Mouse (Mus musculus): ENCODE data around the gene Phf1. TPM values are rescaled to one million over a fixed set of nuclear protein-coding genes. Genes with fewer than 3 reads are reported as not detected.

Phf1 gene
- total RNA-seq, 2 experiments from 2014 or later, result 28.8 to 30.0 TPM

DNA sequence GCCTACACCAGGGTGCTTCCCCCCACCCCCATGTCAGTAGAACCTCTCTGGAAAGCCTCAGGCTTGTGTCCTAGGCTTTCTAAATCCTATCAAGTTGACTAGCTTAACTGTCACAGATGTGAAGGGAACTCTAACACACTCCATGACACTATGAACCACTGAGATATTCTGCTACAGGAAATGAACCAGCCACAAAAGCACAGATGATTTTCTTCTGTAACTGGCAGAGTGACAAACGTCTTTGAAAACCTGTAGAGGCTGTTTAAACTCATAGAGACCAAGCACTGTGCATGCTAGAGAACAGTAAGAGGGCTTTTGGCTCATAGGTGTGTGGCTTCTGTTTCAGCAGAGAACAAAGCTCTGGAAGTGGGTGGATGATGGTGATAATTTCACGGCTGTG, 48.2 kb downstream of the Phf1 start:
- no peak for DNase-seq

DNA sequence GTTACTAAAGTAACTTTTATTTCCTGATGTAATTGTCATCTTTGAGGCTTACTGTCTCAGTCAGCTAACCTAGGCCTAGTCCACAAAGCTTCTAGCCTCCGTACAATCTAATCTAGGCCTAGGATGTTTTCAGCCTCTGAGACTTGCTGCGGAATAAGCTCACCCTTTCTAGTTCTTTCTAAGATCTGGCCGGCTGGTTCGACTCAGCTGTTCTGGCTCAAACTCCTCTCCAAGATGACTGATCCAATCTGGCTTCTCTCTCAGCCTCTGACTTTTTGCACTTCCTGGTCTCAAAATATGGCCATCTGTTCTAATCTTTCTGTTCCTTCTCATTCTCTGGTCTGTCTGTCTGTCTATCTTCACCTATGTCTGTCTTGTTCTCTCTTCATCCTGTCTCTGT, 50.5 kb downstream of the Phf1 start:
- DNase-seq, result no peak

DNA sequence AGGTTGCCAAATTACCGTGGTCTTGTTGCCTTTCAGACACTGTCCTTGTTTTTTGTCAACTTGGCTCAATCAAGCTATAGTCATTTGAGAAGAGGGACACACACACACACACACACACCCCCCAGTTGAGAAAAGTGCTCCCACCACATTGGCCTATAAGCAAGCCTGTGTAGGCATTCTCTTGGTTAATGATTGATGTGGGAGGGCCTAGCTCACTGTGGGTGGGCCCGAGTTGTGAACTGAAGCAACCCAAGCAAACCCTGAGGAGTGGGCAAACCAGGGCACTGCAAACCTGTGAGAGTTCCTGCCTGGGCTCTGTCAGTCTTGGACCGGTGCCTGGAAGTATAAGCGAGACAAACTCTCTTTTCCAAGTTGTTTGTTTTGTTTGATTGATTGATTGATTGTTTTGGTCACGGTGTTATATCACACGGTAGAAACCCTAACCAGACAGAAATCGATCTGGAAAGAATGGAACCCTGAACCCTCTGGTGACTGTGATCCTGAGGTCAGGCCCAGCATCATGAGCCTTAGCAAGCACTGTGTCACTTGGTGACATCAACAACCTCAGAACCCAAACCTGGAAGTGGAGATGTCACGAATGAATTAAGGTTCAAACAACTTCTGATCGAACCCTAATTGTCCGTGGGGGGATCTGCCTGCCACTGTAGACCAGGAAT, 52.8 kb downstream of the Phf1 start:
- no peak for DNase-seq

Small RNA genes lying within 50 kb of the gene (microRNA-seq; reads per million reads assigned to microRNA genes)
- 0 reads per million in 2 experiments for gene Gm27775
- gene Mir3083, result 15.9 to 19.1 reads per million in 2 experiments
- gene Mir6968, result 0.60 to 2.5 reads per million in 2 experiments

Other genes starting within 250 kb of the Phf1 start
- 100 to 1,000 TPM; 113 to 114 TPM for gene Crebrf, start 217.4 kb upstream of the Phf1 start, total RNA-seq (2021)
- gene Bnip1, start 152.0 kb upstream of the Phf1 start, total RNA-seq (2021), result 10 to 100 TPM; 32.7 to 35.5 TPM
- gene Nkx2-5, start 88.0 kb upstream of the Phf1 start, total RNA-seq (2021), result not detected
- 1 to 10 TPM; 3.2 to 4.0 TPM for gene Kifc5b, start 16.0 kb upstream of the Phf1 start, total RNA-seq (2021)
- gene Cuta, start 6.5 kb downstream of the Phf1 start, total RNA-seq (2021), result 100 to 1,000 TPM in 1 of 2 experiments, 10 to 100 TPM in 1; 99.3 to 104 TPM
- gene Syngap1, start 8.2 kb downstream of the Phf1 start, total RNA-seq (2021), result 100 to 1,000 TPM; 449 to 485 TPM
- 10 to 100 TPM; 15.0 to 15.6 TPM for gene Zbtb9, start 40.1 kb downstream of the Phf1 start, total RNA-seq (2021)
- gene Bak1, start 96.0 kb downstream of the Phf1 start, total RNA-seq (2021), result 10 to 100 TPM; 13.0 to 13.7 TPM
- 1 to 10 TPM; 1.6 to 1.7 TPM for gene Itpr3, start 124.3 kb downstream of the Phf1 start, total RNA-seq (2021)
- gene Uqcc2, start 200.9 kb downstream of the Phf1 start, total RNA-seq (2021), result 100 to 1,000 TPM; 205 to 207 TPM
- gene Ip6k3, start 234.7 kb downstream of the Phf1 start, total RNA-seq (2021), result under 1 TPM in 1 of 2 experiments, not detected in 1; 0.27 TPM

Measured in layer of hippocampus, postnatal 36 days (tissue).